Mouse (Mus musculus): Measurements from ENCODE around the gene Guk1. TPM values are rescaled to one million over a fixed set of nuclear protein-coding genes. Genes with fewer than 3 reads are reported as not detected.

Gene Guk1
- polyA plus RNA-seq, 1 experiment from 2014 or later: 132 TPM

GRCm38 (mm10) chr11:59176921-59177320 is 15.1 kb downstream of the Guk1 start:
- WGBS: 5% methylated on average over 34 of the region's 34 CpGs
- Histone ChIP-seq H3K4me2 (replicated peaks; ENCODE audit: low read depth, low read length) (peak overlapping the region; percentile 36), H3K4me1 (ENCODE audit: control insufficient read depth, insufficient read depth, low read length) (0 out of 2 replicates have a peak, but pooled peaks cover 3% of the 10 kb centered on the region), H3K9ac (ENCODE audit: low read depth, low read length) (no peak overlapping the region), H3K4me3 (ENCODE audit: low read length) (peak overlapping the region; percentile 27), H3K27ac (ENCODE audit: low read depth, low read length) (no peak overlapping the region), H3K27me3 (ENCODE audit: control insufficient read depth, insufficient read depth, low read length) (peaks cover 51% of the 10 kb centered on the region), H3K9me3 (ENCODE audit: control insufficient read depth, low read length) (no peaks in the 10 kb centered on the region), H3K36me3 (ENCODE audit: control insufficient read depth, insufficient read depth, low read length) (no peaks in the 10 kb centered on the region)
- ATAC-seq (ENCODE audit: low FRiP score, low TSS enrichment): no peak

- WGBS: 2% methylated on average over 48 of the region's 48 CpGs
- peak overlapping the region; percentile 36 for H3K4me2 ChIP-seq (replicated peaks; ENCODE audit: low read depth, low read length)
- H3K27me3 ChIP-seq (ENCODE audit: control insufficient read depth, insufficient read depth, low read length): peaks cover 51% of the 10 kb centered on the region
- no peaks in the 10 kb centered on the region for H3K9me3 ChIP-seq (ENCODE audit: control insufficient read depth, low read length)
- 0 out of 2 replicates have a peak, but pooled peaks cover 3% of the 10 kb centered on the region for H3K4me1 ChIP-seq (ENCODE audit: control insufficient read depth, insufficient read depth, low read length)
- no peak for ATAC-seq (ENCODE audit: low FRiP score, low TSS enrichment)
- H3K36me3 ChIP-seq (ENCODE audit: control insufficient read depth, insufficient read depth, low read length): no peaks in the 10 kb centered on the region
- no peak overlapping the region for H3K27ac ChIP-seq (ENCODE audit: low read depth, low read length)
- H3K4me3 ChIP-seq (ENCODE audit: low read length): peak overlapping the region; percentile 27
- no peak overlapping the region for H3K9ac ChIP-seq (ENCODE audit: low read depth, low read length)
These were observed 15.5 kb downstream of the Guk1 start for GRCm38 (mm10) chr11:59176475-59176874.

DNA sequence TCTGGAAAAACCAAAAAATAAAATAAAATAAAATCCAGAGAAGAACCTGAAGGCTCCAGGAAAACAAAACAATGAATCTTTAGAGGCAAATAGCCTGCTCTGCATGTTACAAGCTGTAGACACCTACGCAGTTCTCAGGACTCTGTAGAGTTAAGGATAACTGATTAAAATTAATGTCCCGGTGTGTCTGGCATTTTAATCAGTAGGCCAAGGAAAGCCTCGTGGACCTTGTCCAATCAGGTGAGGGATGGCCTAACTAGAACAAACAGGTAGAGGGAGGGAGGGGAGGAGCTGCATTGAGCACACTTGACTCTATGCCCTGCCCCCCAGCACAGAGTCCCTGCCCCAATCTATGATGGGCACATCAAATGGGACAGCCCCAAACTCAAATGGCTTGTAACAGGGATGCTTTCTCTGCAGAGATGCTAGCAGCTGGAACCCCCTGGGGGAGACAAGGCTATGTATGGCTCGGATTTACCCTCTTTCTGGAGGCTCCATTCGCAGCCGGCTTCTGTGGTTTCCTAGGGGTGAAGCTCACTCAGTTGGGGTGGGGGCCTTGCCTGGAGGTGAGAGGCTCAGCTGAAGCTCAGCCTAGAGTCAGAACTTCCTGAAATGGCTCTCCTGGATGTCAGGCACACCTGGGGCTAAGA is 17.7 kb downstream of the Guk1 start:
- Histone ChIP-seq H3K4me2 (replicated peaks; ENCODE audit: low read depth, low read length) (no peak overlapping the region), H3K27ac (ENCODE audit: low read depth, low read length) (no peak overlapping the region), H3K4me1 (ENCODE audit: control insufficient read depth, insufficient read depth, low read length) (0 out of 2 replicates have a peak, but pooled peaks cover 3% of the 10 kb centered on the region), H3K4me3 (ENCODE audit: low read length) (no peak overlapping the region), H3K27me3 (ENCODE audit: control insufficient read depth, insufficient read depth, low read length) (peaks cover 47% of the 10 kb centered on the region), H3K9ac (ENCODE audit: low read depth, low read length) (no peak overlapping the region), H3K9me3 (ENCODE audit: control insufficient read depth, low read length) (no peaks in the 10 kb centered on the region), H3K36me3 (ENCODE audit: control insufficient read depth, insufficient read depth, low read length) (no peaks in the 10 kb centered on the region)
- 53% methylated on average over 6 of the region's 6 CpGs for WGBS
- ATAC-seq (ENCODE audit: low FRiP score, low TSS enrichment): no peak

- Histone ChIP-seq H3K36me3 (ENCODE audit: control insufficient read depth, insufficient read depth, low read length) (no peaks in the 10 kb centered on the region), H3K4me1 (ENCODE audit: control insufficient read depth, insufficient read depth, low read length) (no peaks in the 10 kb centered on the region), H3K9me3 (ENCODE audit: control insufficient read depth, low read length) (no peaks in the 10 kb centered on the region), H3K27me3 (ENCODE audit: control insufficient read depth, insufficient read depth, low read length) (peaks cover 10% of the 10 kb centered on the region), H3K4me2 (replicated peaks; ENCODE audit: low read depth, low read length) (no peak overlapping the region), H3K27ac (ENCODE audit: low read depth, low read length) (no peak overlapping the region), H3K9ac (ENCODE audit: low read depth, low read length) (no peak overlapping the region), H3K4me3 (ENCODE audit: low read length) (no peak overlapping the region)
- 72% methylated on average over 4 of the region's 4 CpGs for WGBS
- no peak for ATAC-seq (ENCODE audit: low FRiP score, low TSS enrichment)
These were observed 21.5 kb downstream of the Guk1 start for GRCm38 (mm10) chr11:59170549-59170948.

- no peaks in the 10 kb centered on the region for H3K9me3 ChIP-seq (ENCODE audit: control insufficient read depth, low read length)
- no peaks in the 10 kb centered on the region for H3K4me1 ChIP-seq (ENCODE audit: control insufficient read depth, insufficient read depth, low read length)
- H3K27me3 ChIP-seq (ENCODE audit: control insufficient read depth, insufficient read depth, low read length): peaks cover 2% of the 10 kb centered on the region
- no peak for ATAC-seq (ENCODE audit: low FRiP score, low TSS enrichment)
- no peak overlapping the region for H3K4me3 ChIP-seq (ENCODE audit: low read length)
- no peak overlapping the region for H3K4me2 ChIP-seq (replicated peaks; ENCODE audit: low read depth, low read length)
- WGBS: 47% methylated on average over 3 of the region's 3 CpGs
- no peak overlapping the region for H3K27ac ChIP-seq (ENCODE audit: low read depth, low read length)
- H3K9ac ChIP-seq (ENCODE audit: low read depth, low read length): 0 out of 2 replicates have a peak overlapping the region, but pooled peaks have one; percentile 4
- no peaks in the 10 kb centered on the region for H3K36me3 ChIP-seq (ENCODE audit: control insufficient read depth, insufficient read depth, low read length)
These were observed 22.2 kb downstream of the Guk1 start for GRCm38 (mm10) chr11:59169807-59170206.

- Histone ChIP-seq H3K4me3 (ENCODE audit: low read length) (no peak overlapping the region), H3K27ac (ENCODE audit: low read depth, low read length) (peak overlapping the region; percentile 67; the same call in 1 of the 2 replicates), H3K9ac (ENCODE audit: low read depth, low read length) (no peak overlapping the region), H3K4me2 (replicated peaks; ENCODE audit: low read depth, low read length) (no peak overlapping the region), H3K27me3 (ENCODE audit: control insufficient read depth, insufficient read depth, low read length) (no peaks in the 10 kb centered on the region), H3K4me1 (ENCODE audit: control insufficient read depth, insufficient read depth, low read length) (peaks cover 7% of the 10 kb centered on the region), H3K36me3 (ENCODE audit: control insufficient read depth, insufficient read depth, low read length) (no peaks in the 10 kb centered on the region), H3K9me3 (ENCODE audit: control insufficient read depth, low read length) (no peaks in the 10 kb centered on the region)
- ATAC-seq (ENCODE audit: low FRiP score, low TSS enrichment): no peak
- 58% methylated on average over 2 of the region's 2 CpGs for WGBS
These were observed 26.3 kb downstream of the Guk1 start for GRCm38 (mm10) chr11:59165616-59166241.

GRCm38 (mm10) chr11:59164384-59164783 is 27.6 kb downstream of the Guk1 start:
- Histone ChIP-seq H3K27me3 (ENCODE audit: control insufficient read depth, insufficient read depth, low read length) (no peaks in the 10 kb centered on the region), H3K9ac (ENCODE audit: low read depth, low read length) (no peak overlapping the region), H3K4me2 (replicated peaks; ENCODE audit: low read depth, low read length) (peak overlapping the region; percentile 74), H3K36me3 (ENCODE audit: control insufficient read depth, insufficient read depth, low read length) (no peaks in the 10 kb centered on the region), H3K27ac (ENCODE audit: low read depth, low read length) (no peak overlapping the region), H3K9me3 (ENCODE audit: control insufficient read depth, low read length) (no peaks in the 10 kb centered on the region), H3K4me3 (ENCODE audit: low read length) (no peak overlapping the region), H3K4me1 (ENCODE audit: control insufficient read depth, insufficient read depth, low read length) (peaks cover 7% of the 10 kb centered on the region)
- ATAC-seq (ENCODE audit: low FRiP score, low TSS enrichment): no peak
- 86% methylated on average over 9 of the region's 9 CpGs for WGBS

GRCm38 (mm10) chr11:59163255-59164236 is 28.5 kb downstream of the Guk1 start, which contains the start of gene Iba57:
Iba57 (minus strand) TSS chr11:59163739.
- Histone ChIP-seq H3K27me3 (ENCODE audit: control insufficient read depth, insufficient read depth, low read length) (no peaks in the 10 kb centered on the region), H3K36me3 (ENCODE audit: control insufficient read depth, insufficient read depth, low read length) (no peaks in the 10 kb centered on the region), H3K4me2 (replicated peaks; ENCODE audit: low read depth, low read length) (peak within 1 kb of the TSS; percentile 74), H3K27ac (ENCODE audit: low read depth, low read length) (peak within 1 kb of the TSS; percentile 98), H3K9ac (ENCODE audit: low read depth, low read length) (peak within 1 kb of the TSS; percentile 95), H3K4me1 (ENCODE audit: control insufficient read depth, insufficient read depth, low read length) (peaks cover 7% of the 10 kb centered on the region), H3K9me3 (ENCODE audit: control insufficient read depth, low read length) (no peaks in the 10 kb centered on the region), H3K4me3 (ENCODE audit: low read length) (peak within 1 kb of the TSS; percentile 78)
- 4% methylated on average over 55 of the region's 68 CpGs for WGBS
- ATAC-seq (ENCODE audit: low FRiP score, low TSS enrichment): peak; percentile 99
